Mouse (Mus musculus) small intestine, adult 2 months (tissue): ENCODE measurements around the gene Plekhh2. TPM values are rescaled to one million over a fixed set of nuclear protein-coding genes. Genes with fewer than 3 reads are reported as not detected.

Source experiments
- H3K27ac ChIP-seq: fragments of 200-500 bp; 2 replicates; pipeline ENCODE4 v1.5.1; 2012; ENCODE audit warnings: low read depth, low read length, control low read depth, inconsistent platforms; ENCODE audit not compliant: insufficient read depth
- H3K27me3 ChIP-seq: fragments of 200-500 bp; 2 replicates; pipeline ENCODE4 v1.6.1; 2012; ENCODE audit warnings: mild to moderate bottlenecking, moderate library complexity, low read length, inconsistent platforms; ENCODE audit not compliant: control insufficient read depth, insufficient read depth
- H3K36me3 ChIP-seq: fragments of 200-500 bp; 2 replicates; pipeline ENCODE4 v1.6.1; 2012; ENCODE audit warnings: mild to moderate bottlenecking, low read length, control low read depth, inconsistent platforms; ENCODE audit not compliant: control insufficient read depth, insufficient read depth
- H3K4me1 ChIP-seq: fragments of 200-500 bp; 2 replicates; pipeline ENCODE4 v1.6.1; 2012; ENCODE audit warnings: low read length, inconsistent platforms, mixed read lengths; ENCODE audit not compliant: control insufficient read depth, insufficient read depth, insufficient read length
- H3K4me3 ChIP-seq: fragments of 200-500 bp; 2 replicates; pipeline ENCODE4 v1.5.1; 2012; ENCODE audit warnings: low read depth, mild to moderate bottlenecking, control low read depth, inconsistent platforms, low read length, moderate library complexity
- CTCF ChIP-seq: fragments of 200-500 bp; IDR thresholded peaks from 2 replicates; pipeline ENCODE4 v1.5.1; 2012; ENCODE audit warnings: low read depth, mild to moderate bottlenecking, control low read depth, inconsistent platforms, low read length, moderate library complexity, mixed read lengths; ENCODE audit not compliant: insufficient replicate concordance, insufficient read length; ENCODE audit errors: extremely low read depth
- POLR2A ChIP-seq: fragments of 200-500 bp; IDR thresholded peaks from 2 replicates; pipeline ENCODE4 v1.6.1; 2012; ENCODE audit warnings: low read depth, mild to moderate bottlenecking, control low read depth, inconsistent platforms, low read length, moderate library complexity
- WGBS: fragments of 180-500 bp; shearing (Covaris S2); methylation state at CpG from one replicate; pipeline ENCODE4 v1.1.7; 2018; 5-methylcytosine and 5-hydroxymethylcytosine counted together
- polyA plus RNA-seq: library from polyadenylated mRNA; depleted of rRNA; stranded (reverse); fragments of >200 nt; gene quantifications from 2 replicates; pipeline ENCODE4 v1.2.3, GENCODE M21; 2012

The Plekhh2 gene
- polyA plus RNA-seq, 1 experiment: 1.8 TPM

DNA sequence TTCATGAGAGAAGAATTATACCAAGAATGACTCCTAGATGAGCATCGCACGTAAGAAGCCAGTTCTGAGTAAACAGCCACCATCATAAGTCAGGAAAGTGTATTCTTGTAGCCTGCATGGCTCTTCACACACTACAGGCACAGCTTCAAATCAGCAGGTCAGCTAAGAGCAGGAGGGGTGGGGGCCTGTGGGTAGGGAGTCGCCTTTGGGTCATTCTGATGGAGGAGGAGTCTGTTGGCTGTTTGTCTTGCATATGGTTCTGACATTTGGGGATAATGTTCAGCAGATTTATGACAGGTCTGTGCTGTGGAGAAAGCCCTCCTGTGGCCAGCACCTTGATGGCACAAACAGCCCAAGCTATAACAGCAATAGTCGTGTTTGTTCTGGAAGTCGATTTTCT lies 144.5 kb downstream of the Plekhh2 start:
- TF ChIP-seq CTCF (no peak), POLR2A (no peak)
- H3K4me3 ChIP-seq: no peak overlapping the region
- H3K36me3 ChIP-seq: peaks cover 9% of the 10 kb centered on the region
- no peaks in the 10 kb centered on the region for H3K27me3 ChIP-seq
- WGBS: 60% methylated on average over 5 of the region's 5 CpGs
- no peak overlapping the region for H3K27ac ChIP-seq
- peaks cover 31% of the 10 kb centered on the region for H3K4me1 ChIP-seq

GRCm38 (mm10) chr17:84656653-84657421 lies 145.1 kb downstream of the Plekhh2 start:
- TF ChIP-seq CTCF (no peak), POLR2A (no peak)

DNA sequence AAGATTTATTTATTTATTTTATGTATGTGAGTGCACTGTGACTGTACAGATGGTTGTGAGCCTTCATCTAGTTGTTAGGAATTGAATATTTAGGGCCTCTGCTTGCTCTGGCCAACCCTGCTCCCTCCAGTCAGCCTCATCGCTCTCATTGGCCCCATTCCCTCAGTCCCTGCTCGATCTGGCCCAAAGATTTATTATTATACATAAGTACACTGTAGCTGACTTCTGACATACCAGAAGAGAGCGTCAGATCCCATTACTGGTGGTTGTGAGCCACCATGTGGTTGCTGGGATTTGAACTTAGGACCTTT lies 145.7 kb downstream of the Plekhh2 start:
- peaks cover 27% of the 10 kb centered on the region for H3K4me1 ChIP-seq
- TF ChIP-seq POLR2A (no peak), CTCF (no peak)
- 71% methylated on average over 3 of the region's 3 CpGs for WGBS
- H3K27me3 ChIP-seq: no peaks in the 10 kb centered on the region
- H3K27ac ChIP-seq: no peak overlapping the region
- no peak overlapping the region for H3K4me3 ChIP-seq
- H3K36me3 ChIP-seq: peaks cover 20% of the 10 kb centered on the region

More at GRCm38 (mm10) chr17:84656653-84657421, 145.1 kb downstream of the Plekhh2 start:
- WGBS: 74% methylated on average over 19 of the region's 19 CpGs
- Histone ChIP-seq H3K4me1 (peaks cover 25% of the 10 kb centered on the region), H3K36me3 (peaks cover 14% of the 10 kb centered on the region), H3K27me3 (no peaks in the 10 kb centered on the region), H3K4me3 (no peak overlapping the region), H3K27ac (no peak overlapping the region)

DNA sequence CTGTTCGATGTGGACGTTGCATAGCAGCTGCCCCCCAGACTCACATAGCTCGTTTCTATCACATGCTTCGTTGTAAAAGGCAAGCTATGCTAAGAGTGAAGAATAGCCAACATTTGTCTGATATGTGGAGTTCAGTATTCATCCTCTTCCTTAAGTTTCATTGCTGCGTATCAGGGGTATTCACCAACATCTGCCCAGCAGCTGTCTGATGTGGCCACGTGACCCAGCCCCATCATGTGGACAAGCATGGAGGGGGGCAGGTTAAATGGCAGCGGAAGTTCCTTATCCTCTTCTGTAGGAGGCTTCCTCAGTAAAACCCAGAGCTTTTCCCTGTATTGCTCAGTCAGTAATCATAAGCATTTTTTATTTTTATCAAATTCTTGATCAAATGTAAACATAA lies 146.1 kb downstream of the Plekhh2 start:
- WGBS: 84% methylated on average over 7 of the region's 7 CpGs
- Histone ChIP-seq H3K36me3 (peaks cover 20% of the 10 kb centered on the region), H3K4me3 (no peak overlapping the region), H3K27me3 (no peaks in the 10 kb centered on the region), H3K27ac (no peak overlapping the region), H3K4me1 (peaks cover 27% of the 10 kb centered on the region)
- TF ChIP-seq POLR2A (no peak), CTCF (no peak)

DNA sequence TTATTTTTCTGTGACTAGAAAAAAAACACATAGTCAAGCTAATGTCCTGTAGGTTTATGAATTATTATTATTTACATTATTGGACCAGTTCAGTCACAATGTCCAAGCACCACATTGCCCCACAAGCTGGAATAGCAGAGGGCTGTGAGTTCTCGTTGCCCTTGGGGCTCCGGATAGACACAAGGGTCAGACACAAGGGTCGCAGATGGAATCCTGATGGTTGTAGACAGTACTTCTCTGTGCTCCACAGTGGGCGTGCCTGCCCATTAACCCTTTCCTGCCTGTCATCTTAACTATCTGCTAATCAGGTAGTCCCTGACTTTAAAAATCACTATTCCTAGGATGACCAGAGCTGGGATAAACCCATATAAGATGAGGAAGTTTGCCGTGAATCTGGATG lies 146.5 kb downstream of the Plekhh2 start:
- WGBS: 53% methylated on average over 5 of the region's 5 CpGs
- H3K27me3 ChIP-seq: no peaks in the 10 kb centered on the region
- H3K4me3 ChIP-seq: no peak overlapping the region
- H3K36me3 ChIP-seq: peaks cover 22% of the 10 kb centered on the region
- no peak for TF ChIP-seq CTCF
- no peak for TF ChIP-seq POLR2A
- peaks cover 24% of the 10 kb centered on the region for H3K4me1 ChIP-seq
- H3K27ac ChIP-seq: peak overlapping the region; percentile 82

GRCm38 (mm10) chr17:84658951-84659350 lies 147.3 kb downstream of the Plekhh2 start:
- no peaks in the 10 kb centered on the region for H3K27me3 ChIP-seq
- H3K4me3 ChIP-seq: no peak overlapping the region
- peaks cover 21% of the 10 kb centered on the region for H3K4me1 ChIP-seq
- 30% methylated on average over 8 of the region's 8 CpGs for WGBS
- peak overlapping the region; percentile 86 for H3K27ac ChIP-seq
- peaks cover 28% of the 10 kb centered on the region for H3K36me3 ChIP-seq
- TF ChIP-seq CTCF: no peak
- TF ChIP-seq POLR2A: no peak

- peaks cover 16% of the 10 kb centered on the region for H3K4me1 ChIP-seq
- H3K27ac ChIP-seq: no peak overlapping the region
- peaks cover 53% of the 10 kb centered on the region for H3K36me3 ChIP-seq
- no peaks in the 10 kb centered on the region for H3K27me3 ChIP-seq
- H3K4me3 ChIP-seq: no peak overlapping the region
- WGBS: 74% methylated on average over 10 of the region's 10 CpGs
- TF ChIP-seq POLR2A (no peak), CTCF (no peak)
Observed at GRCm38 (mm10) chr17:84665053-84665452, 153.4 kb downstream of the Plekhh2 start.
